In genomic region chr3:58608506-58608905, GRCm38 (mm10) we compare ENCODE assay signal across 23 mouse cellular contexts. TPM values are rescaled to one million over a fixed set of nuclear protein-coding genes. Genes with fewer than 3 reads are reported as not detected.
"Had no signal": no experiment of that assay in that cellular context is flagged by ENCODE, and none has a peak within 500 bp of the region (broad histone marks: within the 10 kb centered on the region; RNA-seq: fewer than 3 reads in every experiment).

No protein-coding gene starts in this region.

- H3K27ac ChIP-seq: kidney, postnatal 0 days; left cerebral cortex, adult 2 months; liver, embryonic 13.5 days; stomach, postnatal 0 days had no signal

- H3K36me3 ChIP-seq: liver, embryonic 13.5 days had no signal

- H3K9ac ChIP-seq: liver, embryonic 13.5 days had no signal

- H3K4me2 ChIP-seq: liver, embryonic 13.5 days; midbrain, embryonic 11.5 days had no signal

- H3K4me3 ChIP-seq: left cerebral cortex, adult 2 months; liver, embryonic 13.5 days had no signal

- H3K9me3 ChIP-seq: liver, embryonic 13.5 days had no signal

- H3K4me1 ChIP-seq: liver, embryonic 13.5 days had no signal

- H3K27me3 ChIP-seq: liver, embryonic 13.5 days had no signal

- DNase-seq: kidney, adult 9 months; kidney, postnatal 25 days; layer of hippocampus, postnatal 36 days; liver, embryonic 13.5 days; lung, adult 2 months; lung, postnatal 14 days; lung, postnatal 4 days; midbrain, embryonic 14.5 days; right cerebral cortex, adult 18-20 months; right cerebral cortex, postnatal 14 days; right cerebral cortex, postnatal 4 days; thymus, postnatal 25 days had no signal

RNA-seq across cellular contexts. Expression of gene Erich6, which starts 28.5 kb away (rescaled TPM):
- total RNA-seq: liver, adult 2 months; megakaryocyte, adult 5-6 weeks had no signal
- polyA plus RNA-seq: kidney, postnatal 0 days; liver, adult 2 months; liver, embryonic 13.5 days; liver, embryonic 16.5 days; lung, embryonic 16.5 days; neural tube, embryonic 11.5 days; stomach, embryonic 14.5 days; thymus, postnatal 0 days had no signal
